Mouse (Mus musculus) hindbrain, embryonic 13.5 days (tissue): ENCODE measurements around the gene Lrrc19. TPM values are rescaled to one million over a fixed set of nuclear protein-coding genes. Genes with fewer than 3 reads are reported as not detected.
A peak's percentile ranks its signal among the peaks of the same experiment; 100 is the strongest.

Experiments
- ATAC-seq: fragments of 200-750 bp; cut with Nextera tagmentation; 2 replicates; pipeline ENCODE4 v1.8.0; 2017; ENCODE audit warnings: moderate TSS enrichment; ENCODE audit not compliant: low FRiP score
- H3K27ac ChIP-seq: fragments of 300-500 bp; sonication (generic); 2 replicates; pipeline ENCODE4 v1.5.1; 2015; ENCODE audit warnings: inconsistent platforms, mild to moderate bottlenecking, moderate library complexity
- H3K27me3 ChIP-seq: fragments of 300-500 bp; sonication (generic); 2 replicates; pipeline ENCODE4 v1.6.1; 2015; ENCODE audit warnings: mild to moderate bottlenecking, inconsistent platforms
- H3K36me3 ChIP-seq: fragments of 300-500 bp; sonication (generic); 2 replicates; pipeline ENCODE4 v1.6.1; 2015; ENCODE audit warnings: mild to moderate bottlenecking, inconsistent platforms
- H3K4me1 ChIP-seq: fragments of 300-500 bp; sonication (generic); replicated peaks from 2 replicates; pipeline ENCODE4 v1.6.1; 2015; ENCODE audit warnings: inconsistent platforms
- H3K4me2 ChIP-seq: fragments of 300-500 bp; sonication (generic); 2 replicates; pipeline ENCODE4 v1.6.1; 2015; ENCODE audit warnings: inconsistent platforms, mild to moderate bottlenecking, moderate library complexity
- H3K4me3 ChIP-seq: fragments of 300-500 bp; sonication (generic); 2 replicates; pipeline ENCODE4 v1.5.1; 2015; ENCODE audit warnings: mild to moderate bottlenecking, inconsistent platforms
- H3K9ac ChIP-seq: fragments of 300-500 bp; sonication (generic); 2 replicates; pipeline ENCODE4 v1.6.1; 2015; ENCODE audit warnings: mild to moderate bottlenecking, inconsistent platforms
- H3K9me3 ChIP-seq: fragments of 300-500 bp; sonication (generic); 2 replicates; pipeline ENCODE4 v1.6.1; 2016; ENCODE audit warnings: inconsistent platforms
- WGBS: fragments of 180-500 bp; shearing (Covaris S2); methylation state at CpG from one replicate; pipeline ENCODE4 v1.1.7; 2015; 5-methylcytosine and 5-hydroxymethylcytosine counted together
- polyA plus RNA-seq: library from polyadenylated mRNA; unstranded; fragments of >200 nt; fragmentation: Nextera tagmentation; extraction: Ambion mirVana; gene quantifications from 2 replicates; pipeline ENCODE4 v1.2.1, GENCODE M21; 2015

The Lrrc19 gene
- polyA plus RNA-seq, 1 experiment from 2014 or later = 0.38 TPM

DNA sequence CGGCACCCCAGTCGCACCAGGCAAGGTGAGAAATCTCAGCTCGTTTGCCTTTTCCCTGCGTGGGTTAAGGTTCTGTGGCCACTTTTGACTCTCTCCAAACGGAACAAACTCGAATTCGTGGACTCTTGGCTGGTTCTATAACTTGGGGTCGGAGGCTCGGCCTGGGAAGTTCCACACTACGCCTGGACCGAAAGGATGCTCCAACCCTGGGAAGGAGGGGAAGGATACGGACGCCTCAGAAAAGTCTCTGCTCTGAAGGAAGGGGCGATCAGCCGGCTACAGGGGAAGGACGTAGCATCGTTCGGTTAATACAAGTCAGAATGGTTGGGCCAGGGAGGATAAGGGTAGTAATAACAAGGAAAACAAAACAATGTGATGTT, 35.3 kb downstream of the Lrrc19 start:
- H3K9me3 ChIP-seq = no peaks in the 10 kb centered on the region
- H3K4me3 ChIP-seq = peak overlapping the region; percentile 70
- peak overlapping the region; percentile 83 for H3K27ac ChIP-seq
- under 1% methylated on average over 18 of the region's 18 CpGs for WGBS
- H3K27me3 ChIP-seq = no peaks in the 10 kb centered on the region
- H3K4me2 ChIP-seq = peak overlapping the region; percentile 70
- peak; percentile 87 for ATAC-seq
- peak overlapping the region; percentile 79 for H3K9ac ChIP-seq
- H3K4me1 ChIP-seq = peaks cover 17% of the 10 kb centered on the region
- H3K36me3 ChIP-seq = no peaks in the 10 kb centered on the region

DNA sequence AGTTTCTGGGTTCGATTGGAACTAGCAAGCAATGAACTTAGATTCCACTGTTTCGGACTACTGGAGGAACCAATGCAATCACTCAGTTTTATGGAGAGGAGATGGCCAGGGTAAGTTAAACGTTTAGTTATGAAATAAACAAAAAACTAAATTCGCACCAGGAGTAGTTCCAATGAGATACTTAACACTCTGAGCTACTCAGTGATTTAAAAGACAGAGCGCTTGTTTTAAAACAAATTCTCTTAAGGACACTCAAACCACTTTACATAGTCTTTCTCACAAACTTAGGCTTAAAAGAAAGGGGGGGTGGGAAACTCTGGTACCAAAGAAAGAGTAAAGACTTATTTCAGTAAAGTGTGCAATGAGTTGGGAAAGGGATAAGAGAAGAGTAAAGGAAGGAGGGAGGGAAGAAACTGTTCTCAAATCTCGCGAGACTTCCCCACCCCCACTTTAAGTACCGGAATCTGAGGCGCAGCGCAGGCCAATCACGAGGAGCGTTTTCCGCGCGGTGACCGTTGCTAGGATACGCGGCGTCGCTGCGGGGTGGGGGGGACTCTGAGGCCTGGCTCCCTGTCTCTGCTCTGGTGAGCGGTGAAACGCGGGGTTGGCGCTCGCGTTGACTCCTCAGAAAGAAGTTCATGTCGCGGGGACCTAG, 35.8 kb downstream of the Lrrc19 start, which contains the start of gene Ift74:
TSS of gene Ift74 (plus strand) at position 520 of the 655 bp plus-strand sequence.
- WGBS = 2% methylated on average over 29 of the region's 29 CpGs
- peak within 1 kb of the TSS; percentile 79 for H3K9ac ChIP-seq

DNA sequence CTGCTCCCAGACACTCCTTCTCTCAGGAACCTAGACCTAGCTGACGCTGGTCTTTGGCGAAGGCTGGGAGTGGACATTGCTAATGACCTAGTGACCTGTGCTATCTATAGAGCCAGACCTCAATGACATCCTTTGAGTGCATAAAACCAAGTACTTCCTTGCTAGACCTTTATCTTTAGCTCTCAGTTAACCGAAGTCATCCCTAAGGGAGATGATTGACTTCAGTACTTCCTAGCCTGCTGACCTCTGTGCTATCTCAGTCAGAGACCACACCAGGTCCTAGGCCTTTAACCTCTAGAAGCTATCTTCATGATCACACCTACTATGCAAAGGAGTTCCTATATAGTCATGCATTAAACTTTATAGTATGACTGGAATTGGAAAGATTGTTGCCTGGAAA, 39.6 kb downstream of the Lrrc19 start:
- WGBS = 82% methylated on average over 3 of the region's 3 CpGs
- ATAC-seq = no peak
- no peak overlapping the region for H3K4me3 ChIP-seq

More for the DNA sequence above, 35.8 kb downstream of the Lrrc19 start, which contains the start of gene Ift74:
- Histone ChIP-seq H3K27me3 (no peaks in the 10 kb centered on the region), H3K4me1 (peaks cover 17% of the 10 kb centered on the region), H3K4me2 (peak within 1 kb of the TSS; percentile 70), H3K4me3 (peak within 1 kb of the TSS; percentile 70), H3K27ac (peak within 1 kb of the TSS; percentile 83), H3K36me3 (no peaks in the 10 kb centered on the region), H3K9me3 (no peaks in the 10 kb centered on the region)
- ATAC-seq = peak; percentile 100

GRCm38 (mm10) chr4:94605591-94605990, 44.4 kb downstream of the Lrrc19 start:
- Histone ChIP-seq H3K9me3 (no peaks in the 10 kb centered on the region), H3K27me3 (no peaks in the 10 kb centered on the region), H3K36me3 (no peaks in the 10 kb centered on the region), H3K4me1 (peaks cover 21% of the 10 kb centered on the region), H3K9ac (no peak overlapping the region), H3K4me3 (no peak overlapping the region), H3K4me2 (no peak overlapping the region), H3K27ac (no peak overlapping the region)
- no peak for ATAC-seq
- whole genome bisulfite sequencing = 93% methylated on average over 2 of the region's 2 CpGs

More for the DNA sequence above, 39.6 kb downstream of the Lrrc19 start:
- Histone ChIP-seq H3K4me2 (no peak overlapping the region), H3K36me3 (no peaks in the 10 kb centered on the region), H3K9ac (no peak overlapping the region), H3K9me3 (no peaks in the 10 kb centered on the region), H3K4me1 (peaks cover 6% of the 10 kb centered on the region), H3K27ac (no peak overlapping the region), H3K27me3 (no peaks in the 10 kb centered on the region)

DNA sequence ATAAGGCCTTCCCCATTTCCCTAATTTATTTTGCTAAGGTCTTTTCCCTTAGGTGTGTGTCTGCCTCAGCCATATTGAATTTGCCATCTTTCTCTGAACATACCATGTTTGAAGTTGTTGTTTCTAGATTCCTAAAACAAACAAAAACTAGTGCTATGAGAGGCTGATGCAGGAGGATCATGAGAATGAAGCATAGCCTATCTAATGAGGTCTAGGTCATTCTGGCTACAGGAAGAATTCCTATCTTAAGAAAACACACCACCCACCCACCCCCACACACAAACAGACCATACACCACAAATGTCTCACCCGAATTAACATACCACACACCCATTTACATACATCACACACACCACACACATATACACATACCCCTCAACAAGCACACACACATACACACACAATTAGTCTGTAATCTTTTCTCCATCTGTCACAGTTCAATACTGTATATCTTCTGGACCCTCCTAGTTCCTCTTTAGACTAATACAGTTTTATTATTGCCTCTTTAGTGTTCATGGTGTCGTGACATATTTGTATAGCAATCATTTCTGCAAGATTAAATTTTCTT, 45.4 kb downstream of the Lrrc19 start:
- Histone ChIP-seq H3K9ac (no peak overlapping the region), H3K4me3 (no peak overlapping the region), H3K27me3 (no peaks in the 10 kb centered on the region), H3K9me3 (no peaks in the 10 kb centered on the region), H3K27ac (no peak overlapping the region), H3K4me1 (peaks cover 23% of the 10 kb centered on the region), H3K4me2 (0 out of 2 replicates have a peak overlapping the region, but pooled peaks have one; percentile 85), H3K36me3 (no peaks in the 10 kb centered on the region)
- ATAC-seq = no peak
- 93% methylated on average over 2 of the region's 2 CpGs for WGBS

DNA sequence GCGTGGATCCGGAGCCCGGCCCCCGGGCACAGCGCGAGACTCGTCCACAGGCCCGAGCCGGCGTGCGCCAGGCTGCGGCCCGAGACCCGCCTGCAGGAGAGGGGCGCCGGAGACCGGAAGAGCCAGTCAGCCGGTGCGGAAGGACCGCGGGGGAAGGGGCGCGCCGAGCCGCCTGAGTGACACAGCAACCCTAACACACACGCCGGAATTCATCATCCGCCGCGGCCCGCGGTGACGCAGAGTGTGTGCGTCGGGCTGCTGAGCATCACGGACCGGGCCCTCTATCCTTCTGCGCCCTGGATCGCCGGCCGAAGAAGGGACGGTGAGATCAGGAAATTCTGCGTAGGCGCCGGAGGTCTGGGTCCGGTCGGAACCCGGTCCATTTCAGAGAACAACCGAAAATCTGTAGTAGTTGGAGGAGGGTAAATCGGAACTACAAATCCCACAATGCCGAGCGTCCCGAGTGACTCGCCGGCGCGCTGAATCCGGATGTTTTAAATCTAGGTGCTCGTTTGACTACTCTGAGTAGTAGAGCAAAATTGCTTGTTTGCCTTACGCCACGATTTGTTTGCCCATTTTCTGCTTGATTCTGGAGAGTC, 46.8 kb downstream of the Lrrc19 start, which contains the start of gene Plaa:
TSS of gene Plaa (minus strand) at position 214 of the 599 bp plus-strand sequence.
- Histone ChIP-seq H3K36me3 (no peaks in the 10 kb centered on the region), H3K4me1 (peaks cover 23% of the 10 kb centered on the region), H3K27me3 (no peaks in the 10 kb centered on the region), H3K4me3 (peak within 1 kb of the TSS; percentile 98), H3K9ac (peak within 1 kb of the TSS; percentile 96), H3K27ac (peak within 1 kb of the TSS; percentile 95), H3K4me2 (peak within 1 kb of the TSS; percentile 85), H3K9me3 (no peaks in the 10 kb centered on the region)
- ATAC-seq = peak; percentile 99
- under 1% methylated on average over 59 of the region's 61 CpGs for WGBS

DNA sequence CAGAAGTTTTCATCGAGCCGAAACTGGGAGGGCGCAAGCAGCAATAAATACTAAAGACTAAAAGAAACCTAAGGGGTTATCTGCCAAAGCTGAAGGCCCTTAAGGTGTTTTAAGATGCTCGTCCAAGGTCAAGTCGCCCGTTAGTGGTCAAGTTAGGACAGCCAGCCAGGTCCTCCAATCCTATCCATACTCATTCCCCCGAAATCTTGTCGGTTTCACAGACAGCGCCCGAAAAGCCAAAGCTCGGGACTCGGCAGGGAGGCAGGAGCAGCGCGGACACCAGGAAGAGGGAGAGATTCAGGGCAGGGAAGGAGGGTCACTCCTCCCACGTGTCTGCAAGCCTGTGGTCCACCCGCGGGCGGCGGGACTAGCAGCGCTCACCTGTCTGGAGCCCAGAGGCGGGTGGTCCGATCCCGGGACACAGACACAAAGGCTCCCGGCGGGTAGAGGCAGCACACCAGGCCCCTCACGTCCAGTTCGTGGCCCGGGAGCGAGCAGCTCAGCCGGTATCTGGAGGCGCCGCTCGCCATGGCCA, 47.4 kb downstream of the Lrrc19 start:
- peak overlapping the region; percentile 98 for H3K4me3 ChIP-seq

DNA sequence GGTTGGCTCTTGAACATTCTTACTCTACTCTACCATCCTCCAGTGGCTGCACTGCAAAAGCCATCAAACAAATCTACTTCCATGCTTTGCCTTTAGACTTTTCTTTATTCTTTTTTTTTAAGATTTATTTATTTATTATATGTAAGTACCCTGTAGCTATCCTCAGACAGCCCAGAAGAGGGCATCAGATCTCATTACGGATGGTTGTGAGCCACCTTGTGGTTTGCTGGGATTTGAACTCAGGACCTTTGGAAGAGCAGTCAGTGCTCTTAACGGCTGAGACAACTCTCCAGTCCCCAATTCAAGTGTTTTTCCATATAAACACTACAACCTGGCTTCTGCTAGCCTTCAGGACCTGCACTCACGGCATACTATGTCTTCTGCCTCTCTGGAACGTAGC, 48.5 kb downstream of the Lrrc19 start:
- no peaks in the 10 kb centered on the region for H3K9me3 ChIP-seq
- WGBS = 89% methylated on average over 4 of the region's 4 CpGs
- H3K4me3 ChIP-seq = peak overlapping the region; percentile 98
- no peaks in the 10 kb centered on the region for H3K36me3 ChIP-seq
- H3K4me2 ChIP-seq = peak overlapping the region; percentile 85
- no peak for ATAC-seq
- no peaks in the 10 kb centered on the region for H3K27me3 ChIP-seq
- no peak overlapping the region for H3K9ac ChIP-seq
- peaks cover 23% of the 10 kb centered on the region for H3K4me1 ChIP-seq
- H3K27ac ChIP-seq = no peak overlapping the region

More for the DNA sequence above, 47.4 kb downstream of the Lrrc19 start:
- H3K27me3 ChIP-seq = no peaks in the 10 kb centered on the region
- 1% methylated on average over 33 of the region's 33 CpGs for WGBS
- peaks cover 23% of the 10 kb centered on the region for H3K4me1 ChIP-seq
- H3K4me2 ChIP-seq = peak overlapping the region; percentile 85
- H3K36me3 ChIP-seq = no peaks in the 10 kb centered on the region
- ATAC-seq = peak; percentile 89; the same call in 1 of the 2 replicates
- H3K27ac ChIP-seq = peak overlapping the region; percentile 95
- H3K9ac ChIP-seq = peak overlapping the region; percentile 96
- H3K9me3 ChIP-seq = no peaks in the 10 kb centered on the region

DNA sequence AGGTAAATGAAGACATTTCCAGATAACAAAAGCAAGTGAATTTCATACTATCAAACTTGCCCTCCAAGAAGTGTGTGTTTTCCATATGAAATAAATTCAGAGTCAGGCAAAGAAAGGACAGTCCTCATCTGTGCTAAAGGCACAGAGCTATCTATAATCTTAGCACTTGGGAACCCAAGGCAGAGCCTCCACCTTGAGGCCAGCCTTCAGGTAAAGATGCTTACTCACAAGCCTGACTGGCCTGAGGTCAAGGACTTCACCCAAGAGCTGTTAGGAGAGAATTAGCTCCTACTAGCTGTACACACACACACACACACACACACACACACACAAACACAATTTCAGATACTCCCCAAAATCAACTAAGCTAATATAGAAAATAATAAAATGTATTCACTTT, 57.2 kb downstream of the Lrrc19 start:
- H3K9me3 ChIP-seq = no peaks in the 10 kb centered on the region
- no peaks in the 10 kb centered on the region for H3K36me3 ChIP-seq
- no peak overlapping the region for H3K27ac ChIP-seq
- H3K9ac ChIP-seq = no peak overlapping the region
- no peak for ATAC-seq
- H3K4me1 ChIP-seq = peaks cover 12% of the 10 kb centered on the region; the same call in 1 of the 2 replicates
- H3K27me3 ChIP-seq = no peaks in the 10 kb centered on the region
- H3K4me2 ChIP-seq = no peak overlapping the region
- H3K4me3 ChIP-seq = no peak overlapping the region

- WGBS = 87% methylated on average over 4 of the region's 4 CpGs
These were observed 58.1 kb downstream of the Lrrc19 start for GRCm38 (mm10) chr4:94591765-94592381.

More at GRCm38 (mm10) chr4:94591765-94592381, 58.1 kb downstream of the Lrrc19 start:
- Histone ChIP-seq H3K36me3 (no peaks in the 10 kb centered on the region), H3K27ac (no peak overlapping the region), H3K4me2 (no peak overlapping the region), H3K9me3 (no peaks in the 10 kb centered on the region), H3K4me3 (no peak overlapping the region), H3K27me3 (no peaks in the 10 kb centered on the region), H3K9ac (no peak overlapping the region), H3K4me1 (peaks cover 12% of the 10 kb centered on the region; the same call in 1 of the 2 replicates)
- ATAC-seq = no peak
